Mouse (Mus musculus) T-helper 17 cell (primary cell): ENCODE results near the gene Hgd.

ENCODE experiments used
- in situ Hi-C, 2 experiments: fragments of 300-600 bp; cut with MboI, MseI; formaldehyde crosslinking; loops; 1 replicate in 1 of 2; 2 replicates in 1 of 2; pipeline ENCODE4 v1.15.1; 2025; ENCODE audit warnings: high pct_unique_total_duplicates in 2 of 2

Hgd gene

GRCm38 (mm10) chr16:37579994-37580393 is at the start of gene Hgd:
Gene Hgd (plus strand): TSS chr16:37580153.
- in situ Hi-C loops: no loop called here

GRCm38 (mm10) chr16:37530170-37530569 is 49.8 kb upstream of the Hgd start:
- in situ Hi-C loops: loop anchor here in 1 of 2 experiments (25.0 kb wide), 1 partner anchor 668 kb away; no protein-coding TSS in a partner anchor

- in situ Hi-C loops: loop anchor here in 1 of 2 experiments (25.0 kb wide), 1 partner anchor 670 kb away; no protein-coding TSS in a partner anchor
These were observed 47.9 kb upstream of the Hgd start for GRCm38 (mm10) chr16:37532046-37532445.

GRCm38 (mm10) chr16:37533369-37534068 is 46.4 kb upstream of the Hgd start:
- in situ Hi-C loops: loop anchor here in 1 of 2 experiments (25.0 kb wide), 1 partner anchor 671 kb away; no protein-coding TSS in a partner anchor

- in situ Hi-C loops: loop anchor here in 1 of 2 experiments (5.0 to 25.0 kb wide), 2 partner anchors 677 to 942 kb away; no protein-coding TSS in a partner anchor
These were observed 40.7 kb upstream of the Hgd start for GRCm38 (mm10) chr16:37539240-37539610.

- in situ Hi-C loops: loop anchor here in 1 of 2 experiments (5.0 to 25.0 kb wide), 2 partner anchors 678 to 943 kb away; no protein-coding TSS in a partner anchor
These were observed 40.1 kb upstream of the Hgd start, which contains the start of the genes Gtf2e1 and Rabl3 for GRCm38 (mm10) chr16:37539611-37540580. Gene Gtf2e1 (minus strand): TSS chr16:37539789. Gene Rabl3 (plus strand): TSS chr16:37539885.

- in situ Hi-C loops: loop anchor here in 1 of 2 experiments (25.0 kb wide), 1 partner anchor 678 kb away; no protein-coding TSS in a partner anchor
These were observed 39.2 kb upstream of the Hgd start for GRCm38 (mm10) chr16:37540776-37541175.

- in situ Hi-C loops: loop anchor here in 1 of 2 experiments (25.0 kb wide), 1 partner anchor 684 kb away; no protein-coding TSS in a partner anchor
These were observed 33.6 kb upstream of the Hgd start for GRCm38 (mm10) chr16:37546312-37546711.

- in situ Hi-C loops: no loop called here
These were observed 29.7 kb upstream of the Hgd start for GRCm38 (mm10) chr16:37550266-37550665.

- in situ Hi-C loops: no loop called here
These were observed 29.0 kb upstream of the Hgd start for GRCm38 (mm10) chr16:37550981-37551380.

GRCm38 (mm10) chr16:37552824-37553223 is 27.1 kb upstream of the Hgd start:
- in situ Hi-C loops: no loop called here

GRCm38 (mm10) chr16:37562414-37562813 is 17.5 kb upstream of the Hgd start:
- in situ Hi-C loops: no loop called here

- in situ Hi-C loops: no loop called here
These were observed 17.0 kb upstream of the Hgd start for GRCm38 (mm10) chr16:37562961-37563360.

- in situ Hi-C loops: no loop called here
These were observed 14.8 kb upstream of the Hgd start for GRCm38 (mm10) chr16:37565117-37565516.

GRCm38 (mm10) chr16:37566107-37566506 is 13.8 kb upstream of the Hgd start:
- in situ Hi-C loops: no loop called here

- in situ Hi-C loops: no loop called here
These were observed 12.6 kb upstream of the Hgd start for GRCm38 (mm10) chr16:37567113-37568050.

- in situ Hi-C loops: loop anchor here in 1 of 2 experiments (5.0 kb wide), 1 partner anchor 41 kb away; no protein-coding TSS in a partner anchor
These were observed 8.4 kb upstream of the Hgd start for GRCm38 (mm10) chr16:37571554-37571953.

GRCm38 (mm10) chr16:37572117-37572754 is 7.7 kb upstream of the Hgd start:
- in situ Hi-C loops: loop anchor here in 1 of 2 experiments (5.0 kb wide), 1 partner anchor 40 kb away; no protein-coding TSS in a partner anchor

GRCm38 (mm10) chr16:37573061-37573460 is 6.9 kb upstream of the Hgd start:
- in situ Hi-C loops: loop anchor here in 1 of 2 experiments (5.0 kb wide), 1 partner anchor 39 kb away; no protein-coding TSS in a partner anchor

GRCm38 (mm10) chr16:37575325-37575724 is 4.6 kb upstream of the Hgd start:
- in situ Hi-C loops: no loop called here
